Mouse (Mus musculus) bone marrow macrophage, adult 2 months (primary cell): Measurements from ENCODE around the gene Zfp931. TPM values are rescaled to one million over a fixed set of nuclear protein-coding genes. Genes with fewer than 3 reads are reported as not detected.
"Not testable (repeated sequence)": the region's sequence is repeated elsewhere in the genome, so short reads cannot be mapped to it uniquely, and the experiment has no call there.

Experiments
- H3K27ac ChIP-seq: 2 replicates; pipeline ENCODE4 v1.5.1; 2012; ENCODE audit warnings: low read depth, low read length; ENCODE audit not compliant: insufficient read depth
- H3K4me1 ChIP-seq: 2 replicates; pipeline ENCODE4 v1.6.1; 2012; ENCODE audit warnings: low read length; ENCODE audit not compliant: control insufficient read depth, insufficient read depth
- H3K4me3 ChIP-seq: 2 replicates; pipeline ENCODE4 v1.5.1; 2012; ENCODE audit warnings: mild to moderate bottlenecking, low read length, moderate library complexity; ENCODE audit not compliant: insufficient read depth
- CTCF ChIP-seq: IDR thresholded peaks from 2 replicates; pipeline ENCODE4 v1.5.1; 2012; ENCODE audit warnings: low read depth, mild to moderate bottlenecking, low read length, moderate library complexity
- POLR2A ChIP-seq: IDR thresholded peaks from 2 replicates; pipeline ENCODE4 v1.6.1; 2012; ENCODE audit warnings: mild to moderate bottlenecking, low read depth, low read length, borderline replicate concordance
- polyA plus RNA-seq: library from polyadenylated mRNA; stranded (reverse); fragments of >200 nt; gene quantifications from 2 replicates; pipeline ENCODE4 v1.2.4, GENCODE M21; 2012; ENCODE audit not compliant: missing spikeins, insufficient read depth, insufficient read length

Zfp931 gene
- polyA plus RNA-seq, 1 experiment, result 6.6 TPM

GRCm38 (mm10) chr2:178118801-178119560 lies 40.7 kb upstream of the Zfp931 start, which contains the start of gene Phactr3:
Phactr3 (plus strand) TSS chr2:178118975.
- H3K4me3 ChIP-seq, result peak within 1 kb of the TSS; percentile 20
- TF ChIP-seq CTCF (no peak), POLR2A (no peak)
- H3K4me1 ChIP-seq, result peaks cover 21% of the 10 kb centered on the region
- no peak within 1 kb of the TSS for H3K27ac ChIP-seq

- Histone ChIP-seq H3K27ac (no peak overlapping the region), H3K4me3 (no peak overlapping the region), H3K4me1 (peaks cover 21% of the 10 kb centered on the region)
- TF ChIP-seq CTCF, result peak; percentile 78
- no peak for TF ChIP-seq POLR2A
These were observed 39.7 kb upstream of the Zfp931 start for GRCm38 (mm10) chr2:178117946-178118345.

DNA sequence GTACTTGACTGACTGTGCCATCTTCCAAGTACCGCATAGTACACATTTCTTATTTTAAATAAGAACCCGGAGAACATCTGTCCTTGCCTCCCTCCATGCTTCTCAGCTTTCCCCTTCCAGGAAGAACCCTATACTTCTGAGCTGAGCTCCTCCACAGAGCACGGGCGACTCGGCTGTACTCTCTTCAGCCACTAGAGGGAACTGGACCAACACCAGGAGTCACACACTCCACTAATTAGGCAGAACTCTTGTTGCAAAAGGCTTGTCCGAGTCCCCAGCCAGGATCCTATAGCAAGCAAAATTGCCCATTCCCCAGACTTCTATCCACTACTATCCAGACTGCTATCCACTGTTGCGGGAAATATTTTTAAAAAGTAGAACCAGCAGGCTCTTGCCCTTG lies 23.7 kb upstream of the Zfp931 start:
- H3K4me1 ChIP-seq, result no peaks in the 10 kb centered on the region
- no peak overlapping the region for H3K4me3 ChIP-seq
- H3K27ac ChIP-seq, result no peak overlapping the region
- peak; percentile 65; the same call in 1 of the 2 replicates for TF ChIP-seq CTCF
- TF ChIP-seq POLR2A, result no peak

- Histone ChIP-seq H3K4me1 (0 out of 2 replicates have a peak, but pooled peaks cover 2% of the 10 kb centered on the region), H3K27ac (no peak overlapping the region), H3K4me3 (no peak overlapping the region)
- TF ChIP-seq POLR2A, result no peak
- peak; percentile 70 for TF ChIP-seq CTCF
These were observed 19.7 kb upstream of the Zfp931 start for GRCm38 (mm10) chr2:178098021-178098420.

- TF ChIP-seq CTCF (no peak), POLR2A (no peak)
- Histone ChIP-seq H3K4me3 (no peak overlapping the region), H3K27ac (no peak overlapping the region), H3K4me1 (no peaks in the 10 kb centered on the region)
These were observed 11.3 kb upstream of the Zfp931 start for GRCm38 (mm10) chr2:178089586-178089985.

DNA sequence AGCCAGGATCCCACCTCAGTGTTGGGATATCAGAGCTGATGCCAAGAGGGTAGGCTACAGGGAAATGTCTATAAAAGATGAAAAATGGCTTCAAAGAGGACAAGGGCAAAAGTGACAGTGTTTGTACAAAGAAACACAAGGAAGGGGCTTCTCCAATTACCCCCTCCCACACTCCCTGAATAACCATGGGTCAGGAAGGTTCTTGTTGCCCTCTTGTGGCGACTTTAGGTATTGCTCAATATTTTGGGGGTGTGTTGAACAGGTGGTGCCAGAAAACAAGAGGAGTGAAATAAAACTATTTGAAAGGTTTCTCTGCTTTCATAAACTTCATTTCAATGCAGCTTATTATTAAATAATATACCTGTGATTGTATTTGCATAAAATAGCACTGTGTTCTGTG lies 20.1 kb downstream of the Zfp931 start:
- no peaks in the 10 kb centered on the region for H3K4me1 ChIP-seq
- TF ChIP-seq POLR2A (no peak), CTCF (no peak)
- no peak overlapping the region for H3K4me3 ChIP-seq
- no peak overlapping the region for H3K27ac ChIP-seq

- H3K27ac ChIP-seq, H3K4me1 ChIP-seq, H3K4me3 ChIP-seq: not testable (repeated sequence)
These were observed 50.7 kb downstream of the Zfp931 start for GRCm38 (mm10) chr2:178027601-178028000.

- H3K4me3 ChIP-seq, result peak overlapping the region; percentile 94
- not testable (repeated sequence) for H3K27ac ChIP-seq, H3K4me1 ChIP-seq
These were observed 54.4 kb downstream of the Zfp931 start for GRCm38 (mm10) chr2:178023861-178024260.

- peak within 1 kb of the TSS; percentile 94 for H3K4me3 ChIP-seq
- peak within 1 kb of the TSS; percentile 36; the same call in 1 of the 2 replicates for H3K27ac ChIP-seq
- H3K4me1 ChIP-seq, result not testable (repeated sequence)
These were observed 55.2 kb downstream of the Zfp931 start, which contains the start of gene Zfp971 for GRCm38 (mm10) chr2:178023011-178023611. Zfp971 (plus strand) TSS chr2:178023284.

- H3K4me3 ChIP-seq, H3K4me1 ChIP-seq: not testable (repeated sequence)
- H3K27ac ChIP-seq, result peak overlapping the region; percentile 75
These were observed 57.5 kb downstream of the Zfp931 start for GRCm38 (mm10) chr2:178020773-178021172.

- H3K27ac ChIP-seq, H3K4me3 ChIP-seq, H3K4me1 ChIP-seq: not testable (repeated sequence)
These were observed 58.8 kb downstream of the Zfp931 start for GRCm38 (mm10) chr2:178019486-178019885.

Other genes starting within 250 kb of the Zfp931 start
- gene Gm14325, start 238.1 kb downstream of the Zfp931 start, polyA plus RNA-seq, result 16.9 and 19.5 TPM in 2 replicates
- 1.1 and 1.9 TPM in 2 replicates for gene Gm14327, start 181.4 kb downstream of the Zfp931 start, polyA plus RNA-seq
- 2.8 and 3.3 TPM in 2 replicates for gene Zfp972, start 152.9 kb downstream of the Zfp931 start, polyA plus RNA-seq
- 14.2 and 16.6 TPM in 2 replicates for gene Gm14326, start 121.2 kb downstream of the Zfp931 start, polyA plus RNA-seq
- gene Zfp971, start 55.2 kb downstream of the Zfp931 start, polyA plus RNA-seq, result 12.8 and 18.6 TPM in 2 replicates
- not detected in 2 replicates for gene Phactr3, start 40.5 kb upstream of the Zfp931 start, polyA plus RNA-seq